In the genomic region with DNA sequence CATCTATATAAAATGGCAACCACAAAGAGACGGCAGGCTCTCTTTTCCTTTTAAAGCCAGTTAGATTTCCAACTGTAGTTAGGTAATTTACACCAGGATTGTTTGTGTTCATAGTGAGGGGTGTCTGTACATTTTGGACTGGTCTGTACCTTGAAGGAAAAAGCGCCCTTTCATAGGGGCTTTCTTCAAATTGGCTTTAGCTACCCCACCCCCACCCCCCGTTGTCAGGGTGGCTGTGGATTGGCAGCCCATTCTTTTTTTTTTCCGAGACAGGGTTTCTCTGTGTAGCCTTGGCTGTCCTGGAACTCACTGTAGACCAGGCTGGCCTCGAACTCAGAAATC, we compare ENCODE assay signal across 15 mouse cellular contexts. TPM values are rescaled to one million over a fixed set of nuclear protein-coding genes. Genes with fewer than 3 reads are reported as not detected.
A peak's percentile ranks its signal among the peaks of the same experiment; 100 is the strongest.
DNase-seq lines count a peak whose midpoint lies in the region; ATAC-seq and TF ChIP-seq lines count a peak whose summit lies in the region.
"Had no signal": no experiment of that assay in that cellular context is flagged by ENCODE, and none has a peak within 500 bp of the region (broad histone marks: within the 10 kb centered on the region; RNA-seq: fewer than 3 reads in every experiment).

No protein-coding gene starts in this region.

- no peak overlapping the region for H3K27ac ChIP-seq in forebrain, embryonic 14.5 days (ENCODE audit: low read depth, low read length)
- no peak overlapping the region for H3K27ac ChIP-seq in forebrain, embryonic 15.5 days (replicated peaks)
- no peak overlapping the region for H3K27ac ChIP-seq in kidney, postnatal 0 days
- H3K27ac ChIP-seq in MEL (ENCODE audit: control insufficient read depth, low read depth, low read length), result peak overlapping the region; percentile 99
- H3K27ac ChIP-seq in liver, embryonic 12.5 days, result peak overlapping the region; percentile 96
- H3K27ac ChIP-seq: hindbrain, embryonic 15.5 days had no signal

- peaks cover 8% of the 10 kb centered on the region; the same call in 1 of the 2 replicates for H3K36me3 ChIP-seq in forebrain, embryonic 14.5 days (ENCODE audit: control insufficient read depth, insufficient read depth, low read length)
- H3K36me3 ChIP-seq in forebrain, embryonic 15.5 days, result no peaks in the 10 kb centered on the region
- no peaks in the 10 kb centered on the region for H3K36me3 ChIP-seq in kidney, postnatal 0 days (ENCODE audit: insufficient read depth, low read length)
- H3K36me3 ChIP-seq in MEL (ENCODE audit: control insufficient read depth in 1 of 2, insufficient read depth in 2 of 2, low read length in 2 of 2), result no peaks in the 10 kb centered on the region; a peak in 2 of 4 replicates
- H3K36me3 ChIP-seq in liver, embryonic 12.5 days, result peaks cover 51% of the 10 kb centered on the region
- H3K36me3 ChIP-seq: hindbrain, embryonic 15.5 days had no signal

- TF ChIP-seq EP300 in MEL (IDR thresholded peaks at IDR 0.05; ENCODE audit: low read depth in 1 of 2, low read length in 2 of 2), result 0 out of 4 replicates have a peak, but pooled peaks of 1 of the 2 experiments have one; percentile 27

- H3K4me3 ChIP-seq in forebrain, embryonic 14.5 days (ENCODE audit: low read depth, low read length), result no peak overlapping the region
- H3K4me3 ChIP-seq in forebrain, embryonic 15.5 days, result no peak overlapping the region
- no peak overlapping the region for H3K4me3 ChIP-seq in kidney, postnatal 0 days (replicated peaks; ENCODE audit: low read depth, low read length)
- peak overlapping the region; percentile 70 to 86 for H3K4me3 ChIP-seq in MEL (ENCODE audit: control insufficient read depth in 1 of 2, insufficient read depth in 1 of 2, low read depth in 2 of 2, low read length in 2 of 2)
- peak overlapping the region; percentile 97 for H3K4me3 ChIP-seq in liver, embryonic 12.5 days
- H3K4me3 ChIP-seq: hindbrain, embryonic 15.5 days had no signal

- no peak for TF ChIP-seq CTCF in kidney, postnatal 0 days (IDR thresholded peaks at IDR 0.05; ENCODE audit: low read depth)
- no peak for TF ChIP-seq CTCF in MEL (IDR thresholded peaks at IDR 0.05 in 2 of 3, conservative IDR thresholded peaks at IDR 0.05 in 1 of 3; ENCODE audit: control insufficient read depth in 1 of 3, insufficient read depth in 1 of 3, low read depth in 2 of 3, low read length in 3 of 3, poor library complexity in 1 of 3, severe bottlenecking in 1 of 3)

- H3K9me3 ChIP-seq in forebrain, embryonic 14.5 days (replicated peaks; ENCODE audit: control insufficient read depth, low read length), result no peaks in the 10 kb centered on the region
- no peaks in the 10 kb centered on the region for H3K9me3 ChIP-seq in forebrain, embryonic 15.5 days
- H3K9me3 ChIP-seq in kidney, postnatal 0 days (replicated peaks; ENCODE audit: low read length), result no peaks in the 10 kb centered on the region
- no peaks in the 10 kb centered on the region for H3K9me3 ChIP-seq in MEL (replicated peaks; ENCODE audit: insufficient read depth, low read length)
- no peaks in the 10 kb centered on the region; the same call in 1 of the 2 replicates for H3K9me3 ChIP-seq in liver, embryonic 12.5 days (replicated peaks)
- H3K9me3 ChIP-seq: hindbrain, embryonic 15.5 days had no signal

- no peak for ATAC-seq in forebrain, embryonic 14.5 days
- no peak for ATAC-seq in forebrain, embryonic 15.5 days (replicated peaks)
- no peak for ATAC-seq in kidney, postnatal 0 days (replicated peaks; ENCODE audit: low FRiP score, low read depth)
- no peak for ATAC-seq in liver, embryonic 12.5 days

- peaks cover 47% of the 10 kb centered on the region for H3K79me2 ChIP-seq in MEL (ENCODE audit: control insufficient read depth, insufficient read depth, low read length, poor library complexity)

- peak in 1 of 2 experiments; percentile 14; a peak in 1 of 4 replicates for TF ChIP-seq POLR2A in MEL (IDR thresholded peaks at IDR 0.05; ENCODE audit: control insufficient read depth in 1 of 2, insufficient read depth in 1 of 2, low read depth in 1 of 2, low read length in 2 of 2, poor library complexity in 1 of 2)

- WGBS in forebrain, embryonic 14.5 days, result 87% methylated on average over 5 of the region's 5 CpGs
- WGBS in forebrain, embryonic 15.5 days, result 86% methylated on average over 5 of the region's 5 CpGs
- 88% methylated on average over 5 of the region's 5 CpGs for WGBS in kidney, postnatal 0 days
- WGBS in liver, embryonic 12.5 days (ENCODE audit: insufficient replicate concordance), result 75% methylated on average over 5 of the region's 5 CpGs

- no peak for DNase-seq in forebrain, embryonic 14.5 days (ENCODE audit: low spot score)
- no peak for DNase-seq in kidney, postnatal 0 days (ENCODE audit: low spot score)
- DNase-seq in kidney, postnatal 14 days, result no peak
- DNase-seq in MEL (ENCODE audit: low read depth, low spot score), result no peak
- DNase-seq in frontal cortex, postnatal 14 days (ENCODE audit: low spot score in 2 of 2), result no peak
- DNase-seq in layer of hippocampus, postnatal 25 days (ENCODE audit: extremely low spot score in 1 of 2, low spot score in 1 of 2), result no peak
- DNase-seq: B cell, adult 2 months; cerebellum, postnatal 25 days; gastrocnemius, postnatal 36 days; midbrain, embryonic 14.5 days had no signal

- no peak for TF ChIP-seq RAD21 in MEL (IDR thresholded peaks at IDR 0.05; ENCODE audit: low read depth, low read length)

- no peak overlapping the region for H3K4me2 ChIP-seq in forebrain, embryonic 14.5 days (ENCODE audit: low read length)
- H3K4me2 ChIP-seq in forebrain, embryonic 15.5 days (replicated peaks), result no peak overlapping the region; the same call in 1 of the 2 replicates
- H3K4me2 ChIP-seq in kidney, postnatal 0 days (ENCODE audit: low read length), result 0 out of 2 replicates have a peak overlapping the region, but pooled peaks have one; percentile 18
- H3K4me2 ChIP-seq in liver, embryonic 12.5 days, result peak overlapping the region; percentile 99
- H3K4me2 ChIP-seq: hindbrain, embryonic 15.5 days had no signal

- peaks cover 5% of the 10 kb centered on the region for H3K4me1 ChIP-seq in forebrain, embryonic 14.5 days (ENCODE audit: control insufficient read depth, insufficient read depth, low read length)
- H3K4me1 ChIP-seq in forebrain, embryonic 15.5 days, result peaks cover 24% of the 10 kb centered on the region
- peaks cover 8% of the 10 kb centered on the region; the same call in 1 of the 2 replicates for H3K4me1 ChIP-seq in kidney, postnatal 0 days (replicated peaks; ENCODE audit: insufficient read depth, low read length)
- no peaks in the 10 kb centered on the region for H3K4me1 ChIP-seq in MEL (ENCODE audit: control insufficient read depth in 1 of 2, insufficient read depth in 2 of 2, low read length in 2 of 2)
- peaks cover 48% of the 10 kb centered on the region for H3K4me1 ChIP-seq in liver, embryonic 12.5 days

- 0 out of 2 replicates have a peak overlapping the region, but pooled peaks have one; percentile 8 for H3K9ac ChIP-seq in forebrain, embryonic 14.5 days (ENCODE audit: low read length)
- H3K9ac ChIP-seq in forebrain, embryonic 15.5 days (replicated peaks), result no peak overlapping the region
- H3K9ac ChIP-seq in kidney, postnatal 0 days (ENCODE audit: low read depth, low read length), result no peak overlapping the region
- H3K9ac ChIP-seq in MEL (ENCODE audit: control insufficient read depth, low read depth, low read length, poor library complexity, severe bottlenecking), result peak overlapping the region; percentile 98
- H3K9ac ChIP-seq in liver, embryonic 12.5 days, result peak overlapping the region; percentile 87
- H3K9ac ChIP-seq: hindbrain, embryonic 15.5 days had no signal

- no peaks in the 10 kb centered on the region for H3K27me3 ChIP-seq in forebrain, embryonic 14.5 days (replicated peaks; ENCODE audit: control insufficient read depth, insufficient read depth, low read length)
- no peaks in the 10 kb centered on the region for H3K27me3 ChIP-seq in forebrain, embryonic 15.5 days
- no peaks in the 10 kb centered on the region for H3K27me3 ChIP-seq in kidney, postnatal 0 days (ENCODE audit: insufficient read depth, low read length)
- no peaks in the 10 kb centered on the region for H3K27me3 ChIP-seq in MEL (ENCODE audit: control insufficient read depth in 1 of 2, insufficient read depth in 2 of 2, low read length in 2 of 2)
- H3K27me3 ChIP-seq in liver, embryonic 12.5 days (replicated peaks), result no peaks in the 10 kb centered on the region
- H3K27me3 ChIP-seq: hindbrain, embryonic 15.5 days had no signal

RNA-seq across cellular contexts. Expression of gene Vars, which starts 3.7 kb away (rescaled TPM):
- polyA plus RNA-seq in forebrain, embryonic 14.5 days (2014; fragmentation: Nextera tagmentation; extraction: Ambion mirVana), result 42.4 and 53.9 TPM in 2 replicates
- polyA plus RNA-seq in forebrain, embryonic 15.5 days (2015; fragmentation: Nextera tagmentation; extraction: Ambion mirVana), result 82.9 and 88.6 TPM in 2 replicates
- polyA plus RNA-seq in kidney, postnatal 0 days (2015; fragmentation: Nextera tagmentation; extraction: Ambion mirVana), result 61.3 and 63.3 TPM in 2 replicates
- total RNA-seq in MEL (2012; rRNA removed), result 149 and 158 TPM in 2 replicates
- 100 to 1,000 TPM in 1 of 2 experiments, not detected in 1; 251 TPM for polyA plus RNA-seq in MEL (2012; ENCODE audit: insufficient read depth in 1 of 2, insufficient read length in 2 of 2, low read depth in 1 of 2, low replicate concordance in 2 of 2, missing spikeins in 1 of 2)
- 208 and 211 TPM in 2 replicates for polyA plus RNA-seq in liver, embryonic 12.5 days (2016; fragmentation: Nextera tagmentation; extraction: Ambion mirVana)
- total RNA-seq in layer of hippocampus, postnatal 25 days (2021), result 10 to 100 TPM; 43.7 to 55.6 TPM

RNA-seq across cellular contexts. Expression of gene Lsm2, which starts 15.5 kb away (rescaled TPM):
- polyA plus RNA-seq in forebrain, embryonic 14.5 days (2014; fragmentation: Nextera tagmentation; extraction: Ambion mirVana), result 131 and 148 TPM in 2 replicates
- polyA plus RNA-seq in forebrain, embryonic 15.5 days (2015; fragmentation: Nextera tagmentation; extraction: Ambion mirVana), result 132 and 149 TPM in 2 replicates
- polyA plus RNA-seq in kidney, postnatal 0 days (2015; fragmentation: Nextera tagmentation; extraction: Ambion mirVana), result 133 and 141 TPM in 2 replicates
- total RNA-seq in MEL (2012; rRNA removed), result 50.6 and 57.9 TPM in 2 replicates
- polyA plus RNA-seq in MEL (2012; ENCODE audit: insufficient read depth in 1 of 2, insufficient read length in 2 of 2, low read depth in 1 of 2, low replicate concordance in 2 of 2, missing spikeins in 1 of 2), result 100 to 1,000 TPM in 1 of 2 experiments, not detected in 1; 180 TPM
- 202 and 215 TPM in 2 replicates for polyA plus RNA-seq in liver, embryonic 12.5 days (2016; fragmentation: Nextera tagmentation; extraction: Ambion mirVana)
- total RNA-seq in layer of hippocampus, postnatal 25 days (2021), result 10 to 100 TPM; 18.1 to 19.3 TPM

RNA-seq across cellular contexts. Expression of gene Vwa7, which starts 19.3 kb away (rescaled TPM):
- polyA plus RNA-seq in forebrain, embryonic 14.5 days (2014; fragmentation: Nextera tagmentation; extraction: Ambion mirVana), result 0.05 and 0.11 TPM in 2 replicates
- 0.14 and 0.28 TPM in 2 replicates for polyA plus RNA-seq in forebrain, embryonic 15.5 days (2015; fragmentation: Nextera tagmentation; extraction: Ambion mirVana)
- polyA plus RNA-seq in kidney, postnatal 0 days (2015; fragmentation: Nextera tagmentation; extraction: Ambion mirVana), result 0.16 and 0.20 TPM in 2 replicates
- 9.7 and 10.4 TPM in 2 replicates for total RNA-seq in MEL (2012; rRNA removed)
- 1 to 10 TPM in 1 of 2 experiments, not detected in 1; 9.8 TPM for polyA plus RNA-seq in MEL (2012; ENCODE audit: insufficient read depth in 1 of 2, insufficient read length in 2 of 2, low read depth in 1 of 2, low replicate concordance in 2 of 2, missing spikeins in 1 of 2)
- 0.10 and 0.15 TPM in 2 replicates for polyA plus RNA-seq in liver, embryonic 12.5 days (2016; fragmentation: Nextera tagmentation; extraction: Ambion mirVana)
- under 1 TPM; 0.07 to 0.23 TPM for total RNA-seq in layer of hippocampus, postnatal 25 days (2021)

RNA-seq across cellular contexts. Expression of gene Hspa1l, which starts 24.6 kb away (rescaled TPM):
- polyA plus RNA-seq in forebrain, embryonic 14.5 days (2014; fragmentation: Nextera tagmentation; extraction: Ambion mirVana), result 1.3 and 1.4 TPM in 2 replicates
- 1.5 TPM in 2 replicates for polyA plus RNA-seq in forebrain, embryonic 15.5 days (2015; fragmentation: Nextera tagmentation; extraction: Ambion mirVana)
- 0.54 and 0.72 TPM in 2 replicates for polyA plus RNA-seq in kidney, postnatal 0 days (2015; fragmentation: Nextera tagmentation; extraction: Ambion mirVana)
- total RNA-seq in MEL (2012; rRNA removed), result 0.07 and 0.15 TPM in 2 replicates
- polyA plus RNA-seq in MEL (2012; ENCODE audit: insufficient read depth in 1 of 2, insufficient read length in 2 of 2, low read depth in 1 of 2, low replicate concordance in 2 of 2, missing spikeins in 1 of 2), result 1 to 10 TPM in 1 of 2 experiments, not detected in 1; 1.6 TPM
- polyA plus RNA-seq in liver, embryonic 12.5 days (2016; fragmentation: Nextera tagmentation; extraction: Ambion mirVana), result 0.38 and 0.49 TPM in 2 replicates
- under 1 TPM; 0.22 to 0.31 TPM for total RNA-seq in layer of hippocampus, postnatal 25 days (2021)
- total RNA-seq: neutrophil, adult 5-6 weeks had no signal
- polyA plus RNA-seq: liver, adult 2 months had no signal

RNA-seq across cellular contexts. Expression of gene Hspa1a, which starts 25.2 kb away (rescaled TPM):
- 1.4 and 3.7 TPM in 2 replicates for polyA plus RNA-seq in forebrain, embryonic 14.5 days (2014; fragmentation: Nextera tagmentation; extraction: Ambion mirVana)
- polyA plus RNA-seq in forebrain, embryonic 15.5 days (2015; fragmentation: Nextera tagmentation; extraction: Ambion mirVana), result 3.6 and 3.7 TPM in 2 replicates
- polyA plus RNA-seq in kidney, postnatal 0 days (2015; fragmentation: Nextera tagmentation; extraction: Ambion mirVana), result 22.4 and 23.5 TPM in 2 replicates
- 0.07 TPM in 1 of 2 replicates, not detected in the other for total RNA-seq in MEL (2012; rRNA removed)
- polyA plus RNA-seq in MEL (2012; ENCODE audit: insufficient read depth in 1 of 2, insufficient read length in 2 of 2, low read depth in 1 of 2, low replicate concordance in 2 of 2, missing spikeins in 1 of 2), result not detected
- polyA plus RNA-seq in liver, embryonic 12.5 days (2016; fragmentation: Nextera tagmentation; extraction: Ambion mirVana), result 2.8 and 5.0 TPM in 2 replicates
- 10 to 100 TPM; 14.9 to 17.9 TPM for total RNA-seq in layer of hippocampus, postnatal 25 days (2021)

Comparison
In these comparisons a context has a peak if more than half of its experiments do, and no peak if none do; other contexts are left out.
1. H3K9ac ChIP-seq: peak in forebrain, embryonic 14.5 days (single experiment), MEL (single experiment) and liver, embryonic 12.5 days (single experiment); none in forebrain, embryonic 15.5 days (single experiment) and kidney, postnatal 0 days (single experiment).
2. H3K27ac ChIP-seq: peak in MEL (single experiment) and liver, embryonic 12.5 days (single experiment); none in forebrain, embryonic 14.5 days (single experiment), forebrain, embryonic 15.5 days (single experiment) and kidney, postnatal 0 days (single experiment).
3. H3K4me2 ChIP-seq: peak in kidney, postnatal 0 days (single experiment) and liver, embryonic 12.5 days (single experiment); none in forebrain, embryonic 14.5 days (single experiment) and forebrain, embryonic 15.5 days (single experiment).
4. H3K4me3 ChIP-seq: peak in MEL (2 of 2) and liver, embryonic 12.5 days (single experiment); none in forebrain, embryonic 14.5 days (single experiment), forebrain, embryonic 15.5 days (single experiment) and kidney, postnatal 0 days (single experiment).